Mouse (Mus musculus) hematopoietic stem cell, adult 5-6 weeks (primary cell): ENCODE measurements around the gene Actr10. TPM values are rescaled to one million over a fixed set of nuclear protein-coding genes. Genes with fewer than 3 reads are reported as not detected.

Source experiments
- ATAC-seq, 2 experiments: fragments of 125-278 bp in 1 of 2; replicated peaks in 1 of 2; 2 replicates each; pipeline ENCODE4 v1.8.0; 2016 to 2017; ENCODE audit warnings: inconsistent platforms in 2 of 2, mild to moderate bottlenecking in 2 of 2, moderate number of reproducible peaks in 2 of 2, low read depth in 1 of 2, moderate TSS enrichment in 1 of 2; ENCODE audit not compliant: low FRiP score in 2 of 2, poor library complexity in 2 of 2, severe bottlenecking in 2 of 2, insufficient read depth in 1 of 2, low TSS enrichment in 1 of 2
- total RNA-seq: library from RNA; stranded (forward); fragments of 172-1452, 232-1000 nt; gene quantifications from 2 replicates; pipeline ENCODE4 v1.2.3, GENCODE M21; 2017

Gene Actr10
- total RNA-seq, 1 experiment from 2014 or later = 43.8 TPM

GRCm38 (mm10) chr12:71001456-71001855 lies 63.8 kb downstream of the Actr10 start:
- no peak for ATAC-seq

GRCm38 (mm10) chr12:71003760-71004426 lies 66.2 kb downstream of the Actr10 start:
- ATAC-seq = no peak

GRCm38 (mm10) chr12:71006141-71006540 lies 68.5 kb downstream of the Actr10 start:
- ATAC-seq = no peak

- ATAC-seq = no peak
These were observed 69.2 kb downstream of the Actr10 start for GRCm38 (mm10) chr12:71006901-71007300.

- no peak for ATAC-seq
These were observed 72.1 kb downstream of the Actr10 start for GRCm38 (mm10) chr12:71009769-71010168.

Other genes with a start within 250 kb of the Actr10 start
- gene Frmd6, start 112.3 kb upstream of the Actr10 start, total RNA-seq = 22.0 and 31.8 TPM in 2 replicates
- 267 and 328 TPM in 2 replicates for gene Psma3, start 36.8 kb downstream of the Actr10 start, total RNA-seq
- gene Arid4a, start 78.1 kb downstream of the Actr10 start, total RNA-seq = 103 and 106 TPM in 2 replicates
- gene Tomm20l, start 173.6 kb downstream of the Actr10 start, total RNA-seq = not detected in 2 replicates
- 44.6 and 49.0 TPM in 2 replicates for gene Timm9, start 198.8 kb downstream of the Actr10 start, total RNA-seq
- gene 2700049A03Rik, start 199.0 kb downstream of the Actr10 start, total RNA-seq = 21.2 and 22.5 TPM in 2 replicates